Mouse (Mus musculus) heart, embryonic 11.5 days (tissue): ENCODE measurements around the gene Gm10799. TPM values are rescaled to one million over a fixed set of nuclear protein-coding genes. Genes with fewer than 3 reads are reported as not detected.

Source experiments
- ATAC-seq: fragments of 200-750 bp; cut with Nextera tagmentation; replicated peaks from 2 replicates; pipeline ENCODE4 v1.8.0; 2017; ENCODE audit warnings: moderate library complexity; ENCODE audit not compliant: insufficient number of reproducible peaks, low FRiP score, low TSS enrichment
- H3K27ac ChIP-seq: fragments of 300-500 bp; sonication (generic); 2 replicates; pipeline ENCODE4 v1.5.1; 2014; ENCODE audit warnings: mild to moderate bottlenecking, low read depth, low read length
- H3K27me3 ChIP-seq: fragments of 300-500 bp; sonication (generic); 2 replicates; pipeline ENCODE4 v1.6.1; 2014; ENCODE audit warnings: mild to moderate bottlenecking, low read length, mixed read lengths; ENCODE audit not compliant: control insufficient read depth, insufficient read depth
- H3K36me3 ChIP-seq: fragments of 300-500 bp; sonication (generic); 2 replicates; pipeline ENCODE4 v1.6.1; 2014; ENCODE audit warnings: mild to moderate bottlenecking, low read length, moderate library complexity, mixed read lengths; ENCODE audit not compliant: control insufficient read depth, insufficient read depth
- H3K4me1 ChIP-seq: fragments of 300-500 bp; sonication (generic); 2 replicates; pipeline ENCODE4 v1.6.1; 2014; ENCODE audit warnings: low read length; ENCODE audit not compliant: control insufficient read depth, insufficient read depth
- H3K4me2 ChIP-seq: fragments of 300-500 bp; sonication (generic); 2 replicates; pipeline ENCODE4 v1.6.1; 2014; ENCODE audit warnings: mild to moderate bottlenecking, moderate library complexity
- H3K4me3 ChIP-seq: fragments of 300-500 bp; sonication (generic); 2 replicates; pipeline ENCODE4 v1.5.1; 2014; ENCODE audit warnings: low read depth, low read length
- H3K9ac ChIP-seq: fragments of 300-500 bp; sonication (generic); 2 replicates; pipeline ENCODE4 v1.6.1; 2014; ENCODE audit warnings: mild to moderate bottlenecking, low read depth, low read length, moderate library complexity
- H3K9me3 ChIP-seq: fragments of 300-500 bp; sonication (generic); replicated peaks from 2 replicates; pipeline ENCODE4 v1.6.1; 2016; ENCODE audit warnings: low read length; ENCODE audit not compliant: control insufficient read depth
- WGBS: fragments of 180-500 bp; shearing (Covaris S2); extraction: QIAGEN DNeasy Blood & Tissue Kit; methylation state at CpG from one replicate; pipeline ENCODE4 v1.1.7; 2014; ENCODE audit not compliant: insufficient replicate concordance; 5-methylcytosine and 5-hydroxymethylcytosine counted together
- polyA plus RNA-seq: library from polyadenylated mRNA; unstranded; fragments of >200 nt; fragmentation: Nextera tagmentation; extraction: Ambion mirVana; gene quantifications from 2 replicates; pipeline ENCODE4 v1.2.1, GENCODE M21; 2014

Gene Gm10799
- polyA plus RNA-seq, 1 experiment from 2014 or later = not detected

GRCm38 (mm10) chr2:104038236-104038635 is 30.1 kb downstream of the Gm10799 start:
- no peak overlapping the region for H3K27ac ChIP-seq
- no peak overlapping the region for H3K4me3 ChIP-seq
- ATAC-seq = no peak
- 78% methylated on average over 2 of the region's 2 CpGs for WGBS
- H3K36me3 ChIP-seq = peaks cover 6% of the 10 kb centered on the region
- no peaks in the 10 kb centered on the region for H3K4me1 ChIP-seq
- H3K9me3 ChIP-seq = no peaks in the 10 kb centered on the region
- H3K27me3 ChIP-seq = no peaks in the 10 kb centered on the region
- H3K4me2 ChIP-seq = no peak overlapping the region
- no peak overlapping the region for H3K9ac ChIP-seq

- ATAC-seq = no peak
- Histone ChIP-seq H3K4me3 (no peak overlapping the region), H3K27ac (no peak overlapping the region), H3K9me3 (no peaks in the 10 kb centered on the region), H3K4me2 (no peak overlapping the region), H3K9ac (no peak overlapping the region), H3K27me3 (no peaks in the 10 kb centered on the region), H3K36me3 (peaks cover 6% of the 10 kb centered on the region), H3K4me1 (no peaks in the 10 kb centered on the region)
- WGBS = 72% methylated on average over 3 of the region's 3 CpGs
These were observed 32.0 kb downstream of the Gm10799 start for GRCm38 (mm10) chr2:104036316-104036715.

GRCm38 (mm10) chr2:104035595-104035994 is 32.8 kb downstream of the Gm10799 start:
- no peak overlapping the region for H3K4me3 ChIP-seq
- WGBS = 66% methylated on average over 6 of the region's 6 CpGs
- ATAC-seq = no peak
- H3K36me3 ChIP-seq = peaks cover 6% of the 10 kb centered on the region
- H3K27me3 ChIP-seq = no peaks in the 10 kb centered on the region
- no peaks in the 10 kb centered on the region for H3K9me3 ChIP-seq
- no peaks in the 10 kb centered on the region for H3K4me1 ChIP-seq
- no peak overlapping the region for H3K9ac ChIP-seq
- H3K27ac ChIP-seq = no peak overlapping the region
- no peak overlapping the region for H3K4me2 ChIP-seq

- WGBS = 32% methylated on average over 3 of the region's 3 CpGs
- Histone ChIP-seq H3K27ac (no peak overlapping the region), H3K9ac (no peak overlapping the region), H3K27me3 (no peaks in the 10 kb centered on the region), H3K4me2 (no peak overlapping the region), H3K9me3 (no peaks in the 10 kb centered on the region), H3K4me1 (no peaks in the 10 kb centered on the region), H3K4me3 (no peak overlapping the region), H3K36me3 (peaks cover 6% of the 10 kb centered on the region)
- no peak for ATAC-seq
These were observed 33.4 kb downstream of the Gm10799 start for GRCm38 (mm10) chr2:104034832-104035472.

- Histone ChIP-seq H3K4me1 (peaks cover 12% of the 10 kb centered on the region), H3K27me3 (no peaks in the 10 kb centered on the region), H3K4me3 (no peak overlapping the region), H3K9me3 (no peaks in the 10 kb centered on the region), H3K36me3 (peaks cover 4% of the 10 kb centered on the region), H3K4me2 (no peak overlapping the region), H3K27ac (no peak overlapping the region), H3K9ac (no peak overlapping the region)
- ATAC-seq = no peak
- 87% methylated on average over 3 of the region's 3 CpGs for WGBS
These were observed 36.3 kb downstream of the Gm10799 start for GRCm38 (mm10) chr2:104032056-104032455.

- Histone ChIP-seq H3K4me3 (no peak overlapping the region), H3K9me3 (no peaks in the 10 kb centered on the region), H3K9ac (no peak overlapping the region), H3K36me3 (peaks cover 3% of the 10 kb centered on the region; the same call in 1 of the 2 replicates), H3K4me1 (peaks cover 12% of the 10 kb centered on the region), H3K27ac (no peak overlapping the region), H3K27me3 (no peaks in the 10 kb centered on the region), H3K4me2 (no peak overlapping the region)
- no peak for ATAC-seq
- 74% methylated on average over 3 of the region's 3 CpGs for WGBS
These were observed 38.0 kb downstream of the Gm10799 start for GRCm38 (mm10) chr2:104030381-104030780.

GRCm38 (mm10) chr2:104029074-104029473 is 39.3 kb downstream of the Gm10799 start:
- peak overlapping the region; percentile 97 for H3K4me3 ChIP-seq
- no peaks in the 10 kb centered on the region for H3K27me3 ChIP-seq
- H3K27ac ChIP-seq = no peak overlapping the region
- no peak overlapping the region for H3K9ac ChIP-seq
- WGBS = 35% methylated on average over 2 of the region's 2 CpGs
- peak overlapping the region; percentile 79 for H3K4me2 ChIP-seq
- peaks cover 12% of the 10 kb centered on the region for H3K4me1 ChIP-seq
- no peak for ATAC-seq
- H3K9me3 ChIP-seq = no peaks in the 10 kb centered on the region
- H3K36me3 ChIP-seq = peaks cover under 1% of the 10 kb centered on the region; the same call in 1 of the 2 replicates

GRCm38 (mm10) chr2:104028139-104028723 is 40.1 kb downstream of the Gm10799 start, which contains the start of gene 4931422A03Rik:
Gene 4931422A03Rik (minus strand): TSS chr2:104028361.
- Histone ChIP-seq H3K9me3 (no peaks in the 10 kb centered on the region), H3K4me1 (peaks cover 12% of the 10 kb centered on the region), H3K4me3 (peak within 1 kb of the TSS; percentile 97), H3K27me3 (no peaks in the 10 kb centered on the region), H3K9ac (peak within 1 kb of the TSS; percentile 98), H3K4me2 (peak within 1 kb of the TSS; percentile 79), H3K27ac (peak within 1 kb of the TSS; percentile 43; the same call in 1 of the 2 replicates), H3K36me3 (no peaks in the 10 kb centered on the region)
- peak; percentile 45 for ATAC-seq
- WGBS = under 1% methylated on average over 32 of the region's 32 CpGs
